Mouse (Mus musculus) liver, postnatal 0 days (tissue): ENCODE measurements around the gene Ppp1r7.

ENCODE experiments used
- CTCF ChIP-seq: sonication (generic); IDR thresholded peaks from 2 replicates; pipeline ENCODE4 v1.5.1; 2016; ENCODE audit warnings: antibody characterized with exemption, low read depth
- EP300 ChIP-seq: IDR thresholded peaks from 2 replicates; pipeline ENCODE4 v1.6.1; 2016; ENCODE audit warnings: antibody characterized with exemption, low read depth, mild to moderate bottlenecking

DNA sequence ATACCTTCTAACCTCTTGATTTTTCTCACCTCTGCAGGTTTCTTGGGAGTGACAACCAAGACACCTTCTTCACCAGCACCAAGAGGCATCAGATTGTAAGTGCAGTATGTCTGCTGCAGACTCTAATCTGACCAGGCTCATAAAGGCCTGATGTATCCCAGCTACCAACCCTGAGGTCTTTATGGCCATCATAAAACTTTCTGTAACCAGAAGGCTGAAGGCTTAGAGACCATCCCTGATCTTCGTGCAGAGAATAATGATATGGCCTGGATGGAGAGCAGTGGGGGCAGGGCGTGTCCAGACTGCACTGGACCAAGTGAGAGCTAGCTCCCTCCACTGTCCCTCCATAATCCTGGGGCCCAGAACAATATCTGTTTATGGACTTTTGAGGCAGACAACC is 44.5 kb downstream of the Ppp1r7 start:
- TF ChIP-seq CTCF, result no peak
- TF ChIP-seq EP300, result no peak
